Mouse (Mus musculus) erythroblast, embryonic 14.5 days (primary cell): ENCODE data around the gene Olfr1240.

ENCODE experiments used
- GATA1 ChIP-seq: IDR thresholded peaks from 2 replicates; pipeline ENCODE4 v1.6.1; 2012; ENCODE audit warnings: low read length, inconsistent platforms, mixed read lengths
- TAL1 ChIP-seq: IDR thresholded peaks from 3 replicates; pipeline ENCODE4 v1.6.1; 2012; ENCODE audit warnings: low read length, inconsistent platforms, mixed read lengths

- TF ChIP-seq TAL1 (no peak), GATA1 (no peak)
Measured at GRCm38 (mm10) chr2:89420307-89420706, 22.5 kb downstream of the Olfr1240 start, which contains the start of gene Olfr1239.
